Mouse (Mus musculus) CH12.LX (cell line): ENCODE data around the gene Pald1. TPM values are rescaled to one million over a fixed set of nuclear protein-coding genes. Genes with fewer than 3 reads are reported as not detected.

Experiments
- DNase-seq: peaks from one replicate; pipeline ENCODE4 v3.0.0-alpha.2; 2013; ENCODE audit errors: extremely low read depth
- H3K27ac ChIP-seq: 2 replicates; pipeline ENCODE4 v1.5.1; 2012; ENCODE audit warnings: low read depth, mild to moderate bottlenecking, control low read depth, moderate library complexity; ENCODE audit not compliant: insufficient read depth
- H3K27me3 ChIP-seq: replicated peaks from 2 replicates; pipeline ENCODE3; 2012; ENCODE audit warnings: inconsistent platforms
- H3K36me3 ChIP-seq, 2 experiments: replicated peaks in 1 of 2; 2 replicates each; pipeline versions ENCODE3 to v1.6.1; 2012; ENCODE audit warnings: inconsistent platforms in 1 of 2, low read length in 1 of 2, mild to moderate bottlenecking in 1 of 2, mixed read lengths in 1 of 2, moderate library complexity in 1 of 2; ENCODE audit not compliant: control insufficient read depth in 1 of 2, insufficient read depth in 1 of 2
- H3K4me1 ChIP-seq, 2 experiments: 2 replicates each; pipeline ENCODE4 v1.6.1; 2012; ENCODE audit warnings: inconsistent platforms in 1 of 2, moderate library complexity in 1 of 2; ENCODE audit not compliant: insufficient read depth in 2 of 2, control insufficient read depth in 1 of 2
- H3K4me2 ChIP-seq: 2 replicates; pipeline ENCODE4 v1.6.1; 2012; ENCODE audit warnings: low read depth, mild to moderate bottlenecking, control low read depth; ENCODE audit not compliant: poor library complexity, insufficient read depth, severe bottlenecking
- H3K4me3 ChIP-seq, 3 experiments: fragments of 150-350 bp in 1 of 3; sonication (generic) in 1 of 3; replicated peaks in 1 of 3; 2 replicates each; pipeline versions ENCODE3 to v1.5.1; 2011 to 2012; ENCODE audit warnings: low read depth in 2 of 3, low read length in 2 of 3, mild to moderate bottlenecking in 2 of 3, moderate library complexity in 2 of 3, control low read depth in 1 of 3, improper control_type of control experiment in 1 of 3, inconsistent platforms in 1 of 3, mixed read lengths in 1 of 3; ENCODE audit not compliant: poor library complexity in 1 of 3
- H3K79me2 ChIP-seq: replicated peaks from 2 replicates; pipeline ENCODE4 v1.6.1; 2012; ENCODE audit warnings: mild to moderate bottlenecking, moderate library complexity; ENCODE audit not compliant: control insufficient read depth, poor library complexity, insufficient read depth, severe bottlenecking; ENCODE audit errors: extremely low read depth
- H3K9ac ChIP-seq: 2 replicates; pipeline ENCODE4 v1.6.1; 2012; ENCODE audit warnings: low read depth, mild to moderate bottlenecking, control low read depth, moderate library complexity; ENCODE audit not compliant: insufficient read depth
- H3K9me3 ChIP-seq: replicated peaks from 2 replicates; pipeline ENCODE3; 2012; ENCODE audit warnings: low read length, inconsistent platforms, mixed read lengths
- CHD1 ChIP-seq: IDR thresholded peaks from 2 replicates; pipeline ENCODE4 v1.6.1; 2012; ENCODE audit warnings: low read depth, low read length, improper control_type of control experiment, inconsistent platforms
- CHD2 ChIP-seq: IDR thresholded peaks from 2 replicates; pipeline ENCODE4 v1.6.1; 2011; ENCODE audit warnings: low read length, improper control_type of control experiment
- E2F4 ChIP-seq: IDR thresholded peaks from 2 replicates; pipeline ENCODE4 v1.6.1; 2011; ENCODE audit warnings: low read depth, low read length, improper control_type of control experiment; ENCODE audit not compliant: insufficient replicate concordance
- EP300 ChIP-seq: IDR thresholded peaks from 2 replicates; pipeline ENCODE4 v1.6.1; 2011; ENCODE audit warnings: low read length, improper control_type of control experiment
- GABPA ChIP-seq: IDR thresholded peaks from 2 replicates; pipeline ENCODE4 v1.6.1; 2012; ENCODE audit warnings: low read depth, low read length, improper control_type of control experiment, inconsistent platforms; ENCODE audit not compliant: insufficient replicate concordance
- IRF4 ChIP-seq: IDR thresholded peaks from 2 replicates; pipeline ENCODE4 v1.6.1; 2014; ENCODE audit warnings: low read depth, mild to moderate bottlenecking, inconsistent platforms, low read length, improper control_type of control experiment
- MXI1 ChIP-seq: IDR thresholded peaks from 2 replicates; pipeline ENCODE4 v1.6.1; 2011; ENCODE audit warnings: mild to moderate bottlenecking, low read depth, low read length, improper control_type of control experiment
- NRF1 ChIP-seq: IDR thresholded peaks from 2 replicates; pipeline ENCODE4 v1.6.1; 2014; ENCODE audit warnings: low read depth, mild to moderate bottlenecking, inconsistent platforms, low read length, improper control_type of control experiment, moderate library complexity
- POLR2A ChIP-seq: IDR thresholded peaks from 2 replicates; pipeline ENCODE4 v1.6.1; 2011; ENCODE audit warnings: low read depth, mild to moderate bottlenecking, improper control_type of control experiment, low read length
- TCF12 ChIP-seq: IDR thresholded peaks from 2 replicates; pipeline ENCODE4 v1.6.1; 2014; ENCODE audit warnings: low read depth, mild to moderate bottlenecking, inconsistent platforms, low read length, improper control_type of control experiment
- USF2 ChIP-seq: conservative IDR thresholded peaks from 2 replicates; pipeline ENCODE4 v1.6.1; 2011; ENCODE audit warnings: low read depth, low read length, improper control_type of control experiment
- ZKSCAN1 ChIP-seq: IDR thresholded peaks from 2 replicates; pipeline ENCODE4 v1.6.1; 2012; ENCODE audit warnings: low read depth, inconsistent platforms, low read length, improper control_type of control experiment, borderline replicate concordance
- ZMIZ1 ChIP-seq: IDR thresholded peaks from 2 replicates; pipeline ENCODE4 v1.6.1; 2012; ENCODE audit warnings: low read depth, mild to moderate bottlenecking, inconsistent platforms, low read length, improper control_type of control experiment
- ZNF384 ChIP-seq: IDR thresholded peaks from 2 replicates; pipeline ENCODE4 v1.6.1; 2012; ENCODE audit warnings: low read depth, low read length, improper control_type of control experiment, inconsistent platforms
- dilution Hi-C: fragments of 300-500 bp; cut with MboI; formaldehyde crosslinking; loops from 2 replicates; pipeline ENCODE4 v1.14.3; 2020; ENCODE audit warnings: low sequenced_read_pairs; ENCODE audit not compliant: extremely low pct_unique_long_range_greater_than_20kb, extremely low pct_ligation_motif_present
- in situ Hi-C: fragments of 300-500 bp; cut with MboI; formaldehyde crosslinking; loops from 3 replicates; pipeline ENCODE4 v1.14.3; 2019; ENCODE audit warnings: low sequenced_read_pairs, low pct_ligation_motif_present, low pct_unique_long_range_greater_than_20kb, mixed read lengths
- polyA plus RNA-seq: library from polyadenylated mRNA; unstranded; fragments of >175 nt; gene quantifications from 2 replicates; pipeline ENCODE4 v1.2.1, GENCODE M21; 2012; ENCODE audit warnings: low read depth; ENCODE audit not compliant: insufficient read length
- total RNA-seq, 2 experiments: library from RNA; depleted of rRNA; stranded (reverse); fragments of 300-350 nt in 1 of 2; fragments of >200 nt in 1 of 2; gene quantifications; 2 replicates each; pipeline ENCODE4 v1.2.3; 2012 to 2014

The Pald1 gene
- 1.5 and 1.9 TPM in 2 replicates for total RNA-seq (2012; rRNA removed)
- total RNA-seq (2014; rRNA removed) = 0.93 and 1.5 TPM in 2 replicates
- 2.0 and 2.2 TPM in 2 replicates for polyA plus RNA-seq

- H3K27me3 ChIP-seq = peaks cover 19% of the 10 kb centered on the region
- H3K9me3 ChIP-seq = no peaks in the 10 kb centered on the region
- peak within 1 kb of the TSS; percentile 70 for H3K4me2 ChIP-seq
- in situ Hi-C loops (no loop called here), dilution Hi-C loops (no loop called here)
- peak; percentile 23 for DNase-seq
- TF ChIP-seq E2F4 (no peak), NRF1 (peak; percentile 22; the same call in 1 of the 2 replicates), EP300 (no peak), TCF12 (peak; percentile 34; the same call in 1 of the 2 replicates), USF2 (no peak), GABPA (no peak), POLR2A (peak; percentile 38; the same call in 1 of the 2 replicates), ZMIZ1 (no peak), ZKSCAN1 (no peak), CHD1 (no peak)
- peak within 1 kb of the TSS; percentile 23 for H3K9ac ChIP-seq
- H3K36me3 ChIP-seq = no peaks in the 10 kb centered on the region
- no peaks in the 10 kb centered on the region for H3K79me2 ChIP-seq
- H3K4me3 ChIP-seq = peak within 1 kb of the TSS; percentile 32 to 61 (median 56)
- no peak within 1 kb of the TSS for H3K27ac ChIP-seq
- peaks cover 7 to 45% of the 10 kb centered on the region in 2 experiments for H3K4me1 ChIP-seq
These were observed at the start of gene Pald1 for GRCm38 (mm10) chr10:61383021-61383714. TSS of gene Pald1 (minus strand) at chr10:61383530.

- no peak for DNase-seq
- no peak overlapping the region for H3K4me3 ChIP-seq
- H3K36me3 ChIP-seq = peaks cover 47 to 73% of the 10 kb centered on the region in 2 experiments
- dilution Hi-C loops = no loop called here
- no peak overlapping the region for H3K9ac ChIP-seq
- in situ Hi-C loops = no loop called here
- H3K9me3 ChIP-seq = no peaks in the 10 kb centered on the region
- no peak overlapping the region for H3K27ac ChIP-seq
- no peak overlapping the region for H3K4me2 ChIP-seq
- H3K79me2 ChIP-seq = peaks cover 6% of the 10 kb centered on the region
- H3K4me1 ChIP-seq = no peaks in the 10 kb centered on the region
- no peaks in the 10 kb centered on the region for H3K27me3 ChIP-seq
- no peak for TF ChIP-seq MXI1
- no peak for TF ChIP-seq ZNF384
- no peak for TF ChIP-seq ZKSCAN1
- no peak for TF ChIP-seq CHD2
- TF ChIP-seq IRF4 = no peak
- no peak for TF ChIP-seq EP300
- no peak for TF ChIP-seq USF2
- TF ChIP-seq, all 38 proteins: peak for 0
These were observed 48.0 kb upstream of the Pald1 start for GRCm38 (mm10) chr10:61431375-61431774.
